Comparison of ENCODE assay signal across 17 mouse cellular contexts in genomic region chr4:41673186-41673585, GRCm38 (mm10). TPM values are rescaled to one million over a fixed set of nuclear protein-coding genes. Genes with fewer than 3 reads are reported as not detected.
DNase-seq lines count a peak whose midpoint lies in the region; ATAC-seq and TF ChIP-seq lines count a peak whose summit lies in the region.
"Had no signal": no experiment of that assay in that cellular context is flagged by ENCODE, and none has a peak within 500 bp of the region (broad histone marks: within the 10 kb centered on the region; RNA-seq: fewer than 3 reads in every experiment).

No protein-coding gene starts in this region.

- no peak overlapping the region for H3K4me3 ChIP-seq in forebrain, embryonic 10.5 days
- H3K4me3 ChIP-seq in forebrain, postnatal 0 days (ENCODE audit: low read depth, low read length) = no peak overlapping the region
- H3K4me3 ChIP-seq in neural tube, embryonic 11.5 days (ENCODE audit: low read depth, low read length) = no peak overlapping the region
- no peak overlapping the region for H3K4me3 ChIP-seq in neural tube, embryonic 15.5 days (replicated peaks)
- H3K4me3 ChIP-seq in hindbrain, embryonic 11.5 days (ENCODE audit: low read depth, low read length) = no peak overlapping the region
- H3K4me3 ChIP-seq in neural tube, embryonic 13.5 days = no peak overlapping the region
- H3K4me3 ChIP-seq: left cerebral cortex, adult 2 months; limb, embryonic 12.5 days; liver, embryonic 15.5 days had no signal

- H3K27ac ChIP-seq in forebrain, embryonic 10.5 days = peak overlapping the region; percentile 89
- no peak overlapping the region for H3K27ac ChIP-seq in forebrain, postnatal 0 days (ENCODE audit: low read depth, low read length)
- H3K27ac ChIP-seq in neural tube, embryonic 11.5 days (ENCODE audit: low read depth, low read length) = peak overlapping the region; percentile 9
- H3K27ac ChIP-seq in neural tube, embryonic 15.5 days (replicated peaks) = no peak overlapping the region
- H3K27ac ChIP-seq in hindbrain, embryonic 11.5 days (ENCODE audit: low read depth, low read length) = peak overlapping the region; percentile 75
- H3K27ac ChIP-seq in neural tube, embryonic 13.5 days (replicated peaks) = peak overlapping the region; percentile 30; the same call in 1 of the 2 replicates
- H3K27ac ChIP-seq: left cerebral cortex, adult 2 months; limb, embryonic 12.5 days; liver, embryonic 15.5 days had no signal

- peaks cover 86% of the 10 kb centered on the region for H3K36me3 ChIP-seq in forebrain, embryonic 10.5 days (replicated peaks)
- H3K36me3 ChIP-seq in forebrain, postnatal 0 days (ENCODE audit: insufficient read depth) = 0 out of 2 replicates have a peak, but pooled peaks cover 6% of the 10 kb centered on the region
- H3K36me3 ChIP-seq in neural tube, embryonic 11.5 days (ENCODE audit: control insufficient read depth, insufficient read depth, low read length) = no peaks in the 10 kb centered on the region
- H3K36me3 ChIP-seq in neural tube, embryonic 15.5 days = peaks cover 5% of the 10 kb centered on the region; the same call in 1 of the 2 replicates
- H3K36me3 ChIP-seq in hindbrain, embryonic 11.5 days (ENCODE audit: control insufficient read depth, insufficient read depth, low read length) = peaks cover 6% of the 10 kb centered on the region
- H3K36me3 ChIP-seq in neural tube, embryonic 13.5 days = peaks cover 19% of the 10 kb centered on the region; the same call in 1 of the 2 replicates
- H3K36me3 ChIP-seq: limb, embryonic 12.5 days; liver, embryonic 15.5 days had no signal

- H3K9ac ChIP-seq in forebrain, postnatal 0 days = no peak overlapping the region
- no peak overlapping the region for H3K9ac ChIP-seq in neural tube, embryonic 11.5 days (ENCODE audit: low read length)
- no peak overlapping the region for H3K9ac ChIP-seq in neural tube, embryonic 15.5 days (replicated peaks)
- 0 out of 2 replicates have a peak overlapping the region, but pooled peaks have one; percentile 27 for H3K9ac ChIP-seq in hindbrain, embryonic 11.5 days (ENCODE audit: low read depth, low read length)
- H3K9ac ChIP-seq in neural tube, embryonic 13.5 days = no peak overlapping the region; the same call in 1 of the 2 replicates
- H3K9ac ChIP-seq: limb, embryonic 12.5 days; liver, embryonic 15.5 days had no signal

- H3K27me3 ChIP-seq in forebrain, embryonic 10.5 days (ENCODE audit: poor library complexity, severe bottlenecking) = peaks cover 58% of the 10 kb centered on the region
- H3K27me3 ChIP-seq in forebrain, postnatal 0 days (ENCODE audit: insufficient read depth, low read length) = no peaks in the 10 kb centered on the region
- H3K27me3 ChIP-seq in neural tube, embryonic 11.5 days (ENCODE audit: control insufficient read depth, insufficient read depth, low read length) = no peaks in the 10 kb centered on the region
- H3K27me3 ChIP-seq in neural tube, embryonic 15.5 days (replicated peaks) = no peaks in the 10 kb centered on the region
- H3K27me3 ChIP-seq in hindbrain, embryonic 11.5 days (ENCODE audit: control insufficient read depth, insufficient read depth, low read length) = no peaks in the 10 kb centered on the region
- H3K27me3 ChIP-seq in neural tube, embryonic 13.5 days = no peaks in the 10 kb centered on the region

- no peak overlapping the region for H3K4me2 ChIP-seq in forebrain, postnatal 0 days (ENCODE audit: low read depth)
- no peak overlapping the region for H3K4me2 ChIP-seq in neural tube, embryonic 11.5 days (ENCODE audit: low read depth)
- H3K4me2 ChIP-seq in neural tube, embryonic 15.5 days = no peak overlapping the region
- H3K4me2 ChIP-seq in hindbrain, embryonic 11.5 days (replicated peaks; ENCODE audit: low read depth, low read length) = no peak overlapping the region
- H3K4me2 ChIP-seq in neural tube, embryonic 13.5 days = no peak overlapping the region
- H3K4me2 ChIP-seq: liver, embryonic 15.5 days had no signal

- ATAC-seq in forebrain, postnatal 0 days = no peak
- ATAC-seq in neural tube, embryonic 11.5 days (ENCODE audit: insufficient read depth, low FRiP score, low TSS enrichment) = no peak
- ATAC-seq in neural tube, embryonic 15.5 days (ENCODE audit: low FRiP score) = no peak
- 0 out of 2 replicates have a peak, but pooled peaks have one; percentile 17 for ATAC-seq in hindbrain, embryonic 11.5 days (ENCODE audit: low FRiP score)
- no peak for ATAC-seq in neural tube, embryonic 13.5 days (ENCODE audit: low read depth)
- ATAC-seq: inflammation-experienced regulatory T-cells, adult 6 months had no signal

- WGBS in forebrain, embryonic 10.5 days = 60% methylated on average over 19 of the region's 19 CpGs
- 42% methylated on average over 19 of the region's 19 CpGs for WGBS in forebrain, postnatal 0 days
- 57% methylated on average over 19 of the region's 19 CpGs for WGBS in neural tube, embryonic 11.5 days
- 43% methylated on average over 19 of the region's 19 CpGs for WGBS in neural tube, embryonic 15.5 days
- 49% methylated on average over 19 of the region's 19 CpGs for WGBS in hindbrain, embryonic 11.5 days
- WGBS in neural tube, embryonic 13.5 days = 40% methylated on average over 19 of the region's 19 CpGs

- TF ChIP-seq CTCF in forebrain, postnatal 0 days (IDR thresholded peaks at IDR 0.05; ENCODE audit: low read depth) = no peak

- no peaks in the 10 kb centered on the region for H3K9me3 ChIP-seq in forebrain, embryonic 10.5 days
- H3K9me3 ChIP-seq in forebrain, postnatal 0 days (ENCODE audit: low read length) = no peaks in the 10 kb centered on the region
- no peaks in the 10 kb centered on the region for H3K9me3 ChIP-seq in neural tube, embryonic 11.5 days (ENCODE audit: control insufficient read depth, low read length)
- H3K9me3 ChIP-seq in neural tube, embryonic 15.5 days (replicated peaks) = no peaks in the 10 kb centered on the region
- no peaks in the 10 kb centered on the region for H3K9me3 ChIP-seq in hindbrain, embryonic 11.5 days (ENCODE audit: control insufficient read depth, low read length)
- H3K9me3 ChIP-seq in neural tube, embryonic 13.5 days = no peaks in the 10 kb centered on the region
- H3K9me3 ChIP-seq: limb, embryonic 12.5 days; liver, embryonic 15.5 days had no signal

- no peak for DNase-seq in forebrain, embryonic 10.5 days (ENCODE audit: extremely low spot score, low spot score)
- DNase-seq in forebrain, postnatal 0 days = no peak
- no peak for DNase-seq in neural tube, embryonic 11.5 days (ENCODE audit: low spot score)
- peak; percentile 25 for DNase-seq in hindbrain, embryonic 11.5 days (ENCODE audit: low spot score)
- no peak for DNase-seq in right cerebral cortex, adult 2 months (ENCODE audit: low spot score in 2 of 2)
- DNase-seq in thymus, postnatal 4 days = no peak
- DNase-seq: cerebellum, adult 2 months; heart, adult 18-20 months; lung, postnatal 10 days; thymus, postnatal 36 days had no signal

- H3K4me1 ChIP-seq in forebrain, embryonic 10.5 days = peaks cover 98% of the 10 kb centered on the region
- H3K4me1 ChIP-seq in forebrain, postnatal 0 days (ENCODE audit: insufficient read depth) = peaks cover 15% of the 10 kb centered on the region
- peaks cover 49% of the 10 kb centered on the region for H3K4me1 ChIP-seq in neural tube, embryonic 11.5 days (ENCODE audit: control insufficient read depth, insufficient read depth, low read length)
- H3K4me1 ChIP-seq in neural tube, embryonic 15.5 days = peaks cover 58% of the 10 kb centered on the region
- peaks cover 31% of the 10 kb centered on the region for H3K4me1 ChIP-seq in hindbrain, embryonic 11.5 days (replicated peaks; ENCODE audit: control insufficient read depth, insufficient read depth, low read length)
- H3K4me1 ChIP-seq in neural tube, embryonic 13.5 days (replicated peaks) = peaks cover 79% of the 10 kb centered on the region
- H3K4me1 ChIP-seq: liver, embryonic 15.5 days had no signal

RNA-seq across cellular contexts. Expression of gene Cntfr, which starts 23.7 kb away (rescaled TPM):
- 19.4 and 21.9 TPM in 2 replicates for polyA plus RNA-seq in forebrain, embryonic 10.5 days (2016; fragmentation: Nextera tagmentation; extraction: Ambion mirVana)
- total RNA-seq in forebrain, postnatal 0 days (2014; rRNA removed) = 24.7 and 25.9 TPM in 2 replicates
- polyA plus RNA-seq in forebrain, postnatal 0 days (2015; fragmentation: Nextera tagmentation; extraction: Ambion mirVana) = 13.6 and 14.2 TPM in 2 replicates
- 43.8 and 44.2 TPM in 2 replicates for polyA plus RNA-seq in neural tube, embryonic 11.5 days (2014; fragmentation: Nextera tagmentation; extraction: Ambion mirVana)
- 23.1 and 27.2 TPM in 2 replicates for polyA plus RNA-seq in neural tube, embryonic 15.5 days (2015; fragmentation: Nextera tagmentation; extraction: Ambion mirVana)
- 27.8 and 29.5 TPM in 2 replicates for polyA plus RNA-seq in hindbrain, embryonic 11.5 days (2014; fragmentation: Nextera tagmentation; extraction: Ambion mirVana)
- 28.9 and 29.7 TPM in 2 replicates for polyA plus RNA-seq in neural tube, embryonic 13.5 days (2015; fragmentation: Nextera tagmentation; extraction: Ambion mirVana)
- total RNA-seq: neutrophil, adult 5-6 weeks had no signal
- polyA plus RNA-seq: inflammation-experienced regulatory T-cells, adult 6 months had no signal

RNA-seq across cellular contexts. Expression of gene Il11ra1, which starts 26.6 kb away (rescaled TPM):
- polyA plus RNA-seq in forebrain, embryonic 10.5 days (2016; fragmentation: Nextera tagmentation; extraction: Ambion mirVana) = 82.0 and 90.0 TPM in 2 replicates
- 16.8 and 17.2 TPM in 2 replicates for total RNA-seq in forebrain, postnatal 0 days (2014; rRNA removed)
- polyA plus RNA-seq in forebrain, postnatal 0 days (2015; fragmentation: Nextera tagmentation; extraction: Ambion mirVana) = 29.1 and 31.2 TPM in 2 replicates
- 65.9 and 82.1 TPM in 2 replicates for polyA plus RNA-seq in neural tube, embryonic 11.5 days (2014; fragmentation: Nextera tagmentation; extraction: Ambion mirVana)
- 52.6 and 56.6 TPM in 2 replicates for polyA plus RNA-seq in neural tube, embryonic 15.5 days (2015; fragmentation: Nextera tagmentation; extraction: Ambion mirVana)
- polyA plus RNA-seq in hindbrain, embryonic 11.5 days (2014; fragmentation: Nextera tagmentation; extraction: Ambion mirVana) = 83.7 TPM in 2 replicates
- 53.6 and 60.2 TPM in 2 replicates for polyA plus RNA-seq in neural tube, embryonic 13.5 days (2015; fragmentation: Nextera tagmentation; extraction: Ambion mirVana)

RNA-seq across cellular contexts. Expression of gene Enho, which starts 33.1 kb away (rescaled TPM):
- 19.7 and 21.3 TPM in 2 replicates for polyA plus RNA-seq in forebrain, embryonic 10.5 days (2016; fragmentation: Nextera tagmentation; extraction: Ambion mirVana)
- total RNA-seq in forebrain, postnatal 0 days (2014; rRNA removed) = 106 and 130 TPM in 2 replicates
- polyA plus RNA-seq in forebrain, postnatal 0 days (2015; fragmentation: Nextera tagmentation; extraction: Ambion mirVana) = 117 and 122 TPM in 2 replicates
- polyA plus RNA-seq in neural tube, embryonic 11.5 days (2014; fragmentation: Nextera tagmentation; extraction: Ambion mirVana) = 36.9 and 43.3 TPM in 2 replicates
- 89.8 and 111 TPM in 2 replicates for polyA plus RNA-seq in neural tube, embryonic 15.5 days (2015; fragmentation: Nextera tagmentation; extraction: Ambion mirVana)
- polyA plus RNA-seq in hindbrain, embryonic 11.5 days (2014; fragmentation: Nextera tagmentation; extraction: Ambion mirVana) = 42.4 and 42.7 TPM in 2 replicates
- polyA plus RNA-seq in neural tube, embryonic 13.5 days (2015; fragmentation: Nextera tagmentation; extraction: Ambion mirVana) = 79.3 and 81.9 TPM in 2 replicates
- total RNA-seq: neutrophil, adult 5-6 weeks had no signal
- polyA plus RNA-seq: inflammation-experienced regulatory T-cells, adult 6 months had no signal

RNA-seq across cellular contexts. Expression of gene Rpp25l, which starts 40.1 kb away (rescaled TPM):
- 97.3 and 98.1 TPM in 2 replicates for polyA plus RNA-seq in forebrain, embryonic 10.5 days (2016; fragmentation: Nextera tagmentation; extraction: Ambion mirVana)
- total RNA-seq in forebrain, postnatal 0 days (2014; rRNA removed) = 36.3 and 44.4 TPM in 2 replicates
- polyA plus RNA-seq in forebrain, postnatal 0 days (2015; fragmentation: Nextera tagmentation; extraction: Ambion mirVana) = 43.0 and 52.0 TPM in 2 replicates
- polyA plus RNA-seq in neural tube, embryonic 11.5 days (2014; fragmentation: Nextera tagmentation; extraction: Ambion mirVana) = 80.4 and 81.2 TPM in 2 replicates
- polyA plus RNA-seq in neural tube, embryonic 15.5 days (2015; fragmentation: Nextera tagmentation; extraction: Ambion mirVana) = 59.3 and 61.1 TPM in 2 replicates
- 80.0 and 84.1 TPM in 2 replicates for polyA plus RNA-seq in hindbrain, embryonic 11.5 days (2014; fragmentation: Nextera tagmentation; extraction: Ambion mirVana)
- polyA plus RNA-seq in neural tube, embryonic 13.5 days (2015; fragmentation: Nextera tagmentation; extraction: Ambion mirVana) = 62.6 and 63.4 TPM in 2 replicates

RNA-seq across cellular contexts. Expression of gene Dctn3, which starts 49.8 kb away (rescaled TPM):
- 141 and 142 TPM in 2 replicates for polyA plus RNA-seq in forebrain, embryonic 10.5 days (2016; fragmentation: Nextera tagmentation; extraction: Ambion mirVana)
- 184 and 251 TPM in 2 replicates for total RNA-seq in forebrain, postnatal 0 days (2014; rRNA removed)
- 378 and 438 TPM in 2 replicates for polyA plus RNA-seq in forebrain, postnatal 0 days (2015; fragmentation: Nextera tagmentation; extraction: Ambion mirVana)
- polyA plus RNA-seq in neural tube, embryonic 11.5 days (2014; fragmentation: Nextera tagmentation; extraction: Ambion mirVana) = 171 and 180 TPM in 2 replicates
- polyA plus RNA-seq in neural tube, embryonic 15.5 days (2015; fragmentation: Nextera tagmentation; extraction: Ambion mirVana) = 271 and 320 TPM in 2 replicates
- polyA plus RNA-seq in hindbrain, embryonic 11.5 days (2014; fragmentation: Nextera tagmentation; extraction: Ambion mirVana) = 187 and 192 TPM in 2 replicates
- polyA plus RNA-seq in neural tube, embryonic 13.5 days (2015; fragmentation: Nextera tagmentation; extraction: Ambion mirVana) = 278 and 317 TPM in 2 replicates

Comparison
In these comparisons a context has a peak if more than half of its experiments do, and no peak if none do; other contexts are left out.
1. H3K27ac ChIP-seq: peak in forebrain, embryonic 10.5 days (single experiment), neural tube, embryonic 11.5 days (single experiment), hindbrain, embryonic 11.5 days (single experiment) and neural tube, embryonic 13.5 days (single experiment); none in forebrain, postnatal 0 days (single experiment) and neural tube, embryonic 15.5 days (single experiment).